Mouse (Mus musculus) hindbrain, embryonic 10.5 days (tissue): Measurements from ENCODE around the gene Slc17a1. TPM values are rescaled to one million over a fixed set of nuclear protein-coding genes. Genes with fewer than 3 reads are reported as not detected.

Experiments used
- DNase-seq: peaks from one replicate; pipeline ENCODE4 v3.0.0-alpha.2; 2017; ENCODE audit warnings: low spot score
- H3K27ac ChIP-seq: fragments of 300-500 bp; sonication (generic); 2 replicates; pipeline ENCODE4 v1.5.1; 2016; ENCODE audit warnings: mild to moderate bottlenecking, moderate library complexity
- H3K27me3 ChIP-seq: fragments of 300-500 bp; sonication (generic); 2 replicates; pipeline ENCODE4 v1.6.1; 2016; ENCODE audit warnings: mild to moderate bottlenecking; ENCODE audit not compliant: poor library complexity, insufficient read depth, severe bottlenecking
- H3K36me3 ChIP-seq: fragments of 300-500 bp; sonication (generic); 2 replicates; pipeline ENCODE4 v1.6.1; 2016; ENCODE audit warnings: mild to moderate bottlenecking, moderate library complexity
- H3K4me1 ChIP-seq: fragments of 300-500 bp; sonication (generic); replicated peaks from 2 replicates; pipeline ENCODE4 v1.6.1; 2016; ENCODE audit warnings: mild to moderate bottlenecking
- H3K4me3 ChIP-seq: fragments of 300-500 bp; sonication (generic); 2 replicates; pipeline ENCODE4 v1.5.1; 2016; ENCODE audit warnings: mild to moderate bottlenecking, moderate library complexity
- H3K9me3 ChIP-seq: fragments of 300-500 bp; sonication (generic); 2 replicates; pipeline ENCODE4 v1.6.1; 2016; ENCODE audit warnings: mild to moderate bottlenecking, moderate library complexity
- WGBS: fragments of 180-500 bp; shearing (Covaris S2); methylation state at CpG from one replicate; pipeline ENCODE4 v1.1.7; 2016; 5-methylcytosine and 5-hydroxymethylcytosine counted together
- polyA plus RNA-seq: library from polyadenylated mRNA; unstranded; fragments of >200 nt; fragmentation: Nextera tagmentation; extraction: Ambion mirVana; gene quantifications from 2 replicates; pipeline ENCODE4 v1.2.1, GENCODE M21; 2016

Gene Slc17a1
- polyA plus RNA-seq, 1 experiment from 2014 or later = not detected

DNA sequence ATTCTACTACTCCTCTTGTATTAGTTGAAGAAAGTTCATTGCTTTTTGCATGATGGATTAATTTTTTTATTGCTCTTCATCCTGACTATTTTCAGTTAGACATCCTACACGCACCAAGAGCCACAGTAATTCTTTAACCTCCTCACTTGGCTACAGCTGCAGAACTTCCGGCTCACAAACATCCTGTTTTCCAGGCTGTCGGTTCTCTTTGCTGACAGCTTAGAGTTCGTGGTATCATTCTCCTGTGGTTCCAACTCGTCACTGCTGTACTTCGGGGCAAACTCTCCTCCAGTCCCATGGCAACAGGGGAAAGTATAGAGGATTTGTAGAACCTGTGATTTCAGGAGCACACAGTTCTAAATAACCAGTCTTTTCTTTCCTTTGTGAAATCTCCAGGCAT is 30.7 kb downstream of the Slc17a1 start:
- no peak overlapping the region for H3K27ac ChIP-seq
- no peak for DNase-seq
- H3K36me3 ChIP-seq = no peaks in the 10 kb centered on the region
- no peak overlapping the region for H3K4me3 ChIP-seq
- no peaks in the 10 kb centered on the region for H3K9me3 ChIP-seq
- peaks cover 3% of the 10 kb centered on the region; the same call in 1 of the 2 replicates for H3K4me1 ChIP-seq
- H3K27me3 ChIP-seq = no peaks in the 10 kb centered on the region
- 66% methylated on average over 6 of the region's 6 CpGs for WGBS

DNA sequence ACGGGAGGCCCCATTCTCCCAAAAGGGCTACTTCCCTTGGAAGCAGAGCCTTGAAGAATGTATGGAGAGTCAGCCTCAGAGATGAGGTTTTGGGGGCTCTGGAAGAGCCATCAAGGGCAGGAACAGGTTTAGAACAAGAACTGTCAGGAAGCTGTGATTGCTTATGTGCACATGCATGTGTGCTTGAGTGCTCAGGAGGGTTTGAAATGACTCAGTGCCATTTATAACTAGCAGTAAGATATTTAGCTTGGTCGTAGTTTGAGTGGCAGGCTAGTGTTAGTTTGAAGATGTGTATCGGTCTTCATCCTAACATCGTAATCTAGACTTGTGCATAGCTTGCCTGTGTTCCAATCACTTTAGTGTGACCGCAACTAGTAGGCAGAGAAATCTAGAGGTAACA is 39.4 kb downstream of the Slc17a1 start:
- Histone ChIP-seq H3K27ac (no peak overlapping the region), H3K4me3 (no peak overlapping the region), H3K36me3 (no peaks in the 10 kb centered on the region), H3K4me1 (no peaks in the 10 kb centered on the region), H3K9me3 (no peaks in the 10 kb centered on the region), H3K27me3 (no peaks in the 10 kb centered on the region)
- 94% methylated on average over 5 of the region's 5 CpGs for WGBS
- no peak for DNase-seq

DNA sequence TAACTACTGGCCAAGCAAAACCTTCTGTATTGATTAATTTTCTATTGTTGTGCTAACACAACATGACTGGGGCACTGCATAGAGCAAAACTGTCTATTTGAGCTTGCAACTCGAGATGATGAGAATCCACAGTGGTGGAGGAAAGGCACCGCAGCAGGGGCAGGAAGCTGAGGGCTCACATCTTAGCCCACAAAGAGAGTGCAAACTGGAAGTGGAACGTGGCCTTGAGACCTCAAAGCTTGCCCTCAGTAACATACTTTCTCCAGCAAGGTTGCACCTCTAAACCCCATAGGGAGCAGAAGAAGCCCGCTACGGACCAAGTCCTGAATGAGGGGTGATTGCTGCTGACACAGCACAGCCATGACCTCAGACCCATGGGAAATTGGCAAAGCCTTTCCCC is 42.6 kb downstream of the Slc17a1 start:
- Histone ChIP-seq H3K4me3 (no peak overlapping the region), H3K4me1 (peaks cover 8% of the 10 kb centered on the region; the same call in 1 of the 2 replicates), H3K27me3 (no peaks in the 10 kb centered on the region), H3K27ac (no peak overlapping the region), H3K36me3 (no peaks in the 10 kb centered on the region), H3K9me3 (no peaks in the 10 kb centered on the region)
- no peak for DNase-seq
- WGBS = 77% methylated on average over 5 of the region's 5 CpGs

DNA sequence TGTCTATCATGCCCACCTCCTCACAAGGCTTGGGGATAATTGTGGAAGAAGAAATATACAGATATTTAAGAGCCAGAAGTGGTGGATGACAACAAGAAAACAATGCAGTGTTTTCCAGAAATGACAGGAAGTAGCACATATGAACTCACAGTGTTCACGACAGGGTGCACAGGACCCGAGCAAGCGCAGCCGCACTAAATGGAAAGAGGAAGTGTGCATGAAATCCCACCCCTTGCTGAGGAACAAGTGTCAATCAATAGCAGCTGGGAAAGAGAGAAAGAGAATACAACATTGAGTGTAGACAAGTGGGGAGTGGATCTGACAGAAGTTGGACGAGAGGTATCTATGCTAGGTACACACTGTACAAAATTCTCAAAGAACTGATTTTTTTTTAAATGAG is 43.8 kb downstream of the Slc17a1 start:
- Histone ChIP-seq H3K4me3 (no peak overlapping the region), H3K27ac (no peak overlapping the region), H3K4me1 (peaks cover 8% of the 10 kb centered on the region; the same call in 1 of the 2 replicates), H3K27me3 (no peaks in the 10 kb centered on the region), H3K9me3 (no peaks in the 10 kb centered on the region), H3K36me3 (no peaks in the 10 kb centered on the region)
- DNase-seq = no peak
- 89% methylated on average over 5 of the region's 5 CpGs for WGBS

DNA sequence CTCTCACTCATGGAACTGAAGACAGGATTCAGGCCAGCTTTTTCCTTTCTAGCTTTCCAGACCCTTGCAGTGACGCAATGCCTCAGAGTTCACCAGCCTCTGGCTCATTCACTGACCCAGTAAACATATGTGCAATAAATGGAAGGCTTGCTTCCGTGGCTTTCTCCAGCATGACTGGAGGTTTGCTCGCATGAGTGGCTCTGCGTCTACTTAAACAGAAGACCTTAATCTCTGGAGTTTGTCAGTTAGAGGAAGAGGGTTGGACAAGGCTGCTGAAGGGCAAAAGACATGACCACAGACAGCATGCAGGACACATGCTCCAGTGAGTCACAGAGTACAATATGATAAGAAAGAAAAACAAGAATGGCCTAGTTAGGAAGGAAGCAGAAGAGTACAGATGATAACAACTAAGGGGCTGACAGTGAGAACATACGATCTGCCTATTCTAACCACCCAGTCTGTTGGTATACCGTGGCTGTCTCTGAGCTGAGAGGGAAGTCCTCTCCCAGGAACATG is 46.3 kb downstream of the Slc17a1 start:
- H3K4me1 ChIP-seq = peaks cover 8% of the 10 kb centered on the region; the same call in 1 of the 2 replicates
- H3K36me3 ChIP-seq = no peaks in the 10 kb centered on the region
- no peaks in the 10 kb centered on the region for H3K9me3 ChIP-seq
- WGBS = 62% methylated on average over 6 of the region's 6 CpGs
- no peak overlapping the region for H3K4me3 ChIP-seq
- no peak for DNase-seq
- H3K27me3 ChIP-seq = no peaks in the 10 kb centered on the region
- no peak overlapping the region for H3K27ac ChIP-seq

DNA sequence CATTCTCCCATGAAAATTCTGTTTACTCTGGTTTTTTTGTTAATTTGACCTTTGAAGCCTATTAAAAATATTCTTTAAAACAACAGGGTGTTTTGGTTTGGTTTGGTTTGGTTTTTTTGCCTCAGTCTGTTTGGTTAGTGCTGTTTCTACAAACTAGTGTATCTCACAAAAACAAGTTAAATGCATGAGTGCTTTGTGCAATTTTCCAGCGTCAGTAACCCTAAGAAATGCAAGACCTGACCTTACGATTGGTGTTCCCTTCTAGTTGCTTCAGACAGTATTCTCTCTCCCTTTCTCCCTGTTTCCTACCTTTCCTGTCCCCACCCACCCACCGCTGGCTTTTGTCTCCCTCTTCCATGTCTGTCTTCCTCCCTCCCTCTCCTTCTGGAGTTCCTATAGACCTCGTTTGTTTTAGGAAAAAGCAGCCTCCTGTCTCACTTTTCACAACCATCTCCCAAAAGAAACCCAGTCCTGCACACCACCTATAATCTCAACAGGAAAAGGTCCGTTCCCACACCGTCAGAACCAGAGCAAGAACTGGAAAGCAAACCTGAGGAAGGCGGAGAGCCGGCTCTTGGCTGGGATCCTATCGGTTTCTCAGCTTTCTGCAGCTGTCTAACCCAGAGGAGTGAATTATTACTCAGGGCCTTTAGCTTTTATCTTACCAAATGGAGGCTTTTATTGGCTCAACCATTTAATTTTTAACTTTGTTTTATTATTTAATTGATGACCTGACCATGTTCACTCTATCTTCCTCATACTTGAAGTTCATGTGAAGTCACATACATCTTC is 47.0 kb downstream of the Slc17a1 start, which contains the start of gene Slc17a4:
Gene Slc17a4, minus strand, starts transcription at position 634 of the 792 bp plus-strand sequence.
- Histone ChIP-seq H3K4me3 (no peak within 1 kb of the TSS), H3K9me3 (no peaks in the 10 kb centered on the region), H3K27me3 (no peaks in the 10 kb centered on the region), H3K27ac (no peak within 1 kb of the TSS), H3K36me3 (no peaks in the 10 kb centered on the region), H3K4me1 (peaks cover 8% of the 10 kb centered on the region; the same call in 1 of the 2 replicates)
- DNase-seq = no peak
- WGBS = 78% methylated on average over 9 of the region's 9 CpGs

DNA sequence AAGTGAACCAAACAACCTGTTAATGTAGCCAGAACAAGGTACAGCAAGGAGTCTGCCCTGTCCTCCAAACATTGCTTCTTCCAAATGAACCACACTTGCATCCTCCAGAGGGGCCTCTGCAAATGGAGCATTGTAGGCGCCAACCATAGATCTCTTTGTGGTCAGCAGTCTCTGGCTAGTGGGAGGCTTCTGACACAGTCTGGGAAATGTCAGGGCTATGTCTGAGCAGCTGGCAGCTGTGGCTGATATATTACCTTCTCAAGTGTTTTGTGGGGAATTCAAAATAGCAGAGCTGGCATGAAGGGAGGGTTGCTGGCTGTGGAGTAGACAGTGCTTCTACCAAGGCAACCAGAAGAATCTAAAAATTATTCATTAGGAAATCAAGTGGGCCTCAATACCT is 48.6 kb downstream of the Slc17a1 start:
- 86% methylated on average over 1 of the region's 1 CpGs for WGBS

DNA sequence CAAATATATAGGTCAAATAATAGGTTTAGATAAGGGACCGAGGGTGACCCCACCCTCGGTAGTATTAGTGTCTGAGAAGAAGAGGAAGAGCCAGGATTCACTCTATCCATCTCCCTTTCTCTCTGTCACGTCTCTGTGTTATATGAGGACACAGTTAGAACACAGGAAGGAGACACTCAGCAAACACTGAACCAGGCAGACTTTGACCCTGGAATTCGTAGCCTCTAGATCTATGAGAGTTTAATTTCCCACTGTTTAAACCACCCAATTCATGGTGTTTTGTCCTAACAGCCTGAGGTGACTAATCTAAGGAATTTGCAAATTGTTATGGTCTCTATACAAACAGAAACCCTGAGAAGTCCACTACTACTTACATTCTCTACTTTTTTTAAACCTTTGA is 50.1 kb downstream of the Slc17a1 start:
- H3K36me3 ChIP-seq = no peaks in the 10 kb centered on the region
- H3K4me3 ChIP-seq = no peak overlapping the region
- 84% methylated on average over 4 of the region's 4 CpGs for WGBS
- H3K9me3 ChIP-seq = no peaks in the 10 kb centered on the region
- H3K27me3 ChIP-seq = no peaks in the 10 kb centered on the region
- peaks cover 8% of the 10 kb centered on the region; the same call in 1 of the 2 replicates for H3K4me1 ChIP-seq
- no peak for DNase-seq
- H3K27ac ChIP-seq = no peak overlapping the region

More for the DNA sequence above, 48.6 kb downstream of the Slc17a1 start:
- Histone ChIP-seq H3K36me3 (no peaks in the 10 kb centered on the region), H3K27ac (no peak overlapping the region), H3K27me3 (no peaks in the 10 kb centered on the region), H3K4me1 (peaks cover 8% of the 10 kb centered on the region; the same call in 1 of the 2 replicates), H3K9me3 (no peaks in the 10 kb centered on the region), H3K4me3 (no peak overlapping the region)
- no peak for DNase-seq

DNA sequence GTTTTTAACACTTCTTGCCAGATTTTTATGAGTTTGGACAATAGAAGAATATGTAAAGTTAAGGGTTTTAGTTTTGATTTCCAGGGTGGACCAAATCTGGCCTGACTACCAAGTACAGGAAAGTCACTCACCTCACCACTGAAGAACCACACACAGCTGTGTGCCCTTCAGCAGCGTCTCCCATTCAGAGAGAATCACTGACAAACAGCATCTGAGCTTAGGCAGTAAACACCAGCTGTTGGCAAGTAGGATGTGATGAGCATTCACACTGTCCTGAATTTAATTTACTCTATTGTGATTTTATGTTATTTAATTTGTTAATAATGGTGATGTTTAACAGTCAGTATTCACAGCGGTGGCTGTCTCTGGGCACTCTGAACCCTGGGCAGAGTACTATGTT is 58.2 kb downstream of the Slc17a1 start:
- Histone ChIP-seq H3K4me1 (no peaks in the 10 kb centered on the region), H3K27ac (no peak overlapping the region), H3K36me3 (no peaks in the 10 kb centered on the region), H3K4me3 (no peak overlapping the region), H3K9me3 (no peaks in the 10 kb centered on the region), H3K27me3 (no peaks in the 10 kb centered on the region)
- no peak for DNase-seq
- WGBS = 65% methylated on average over 2 of the region's 2 CpGs

DNA sequence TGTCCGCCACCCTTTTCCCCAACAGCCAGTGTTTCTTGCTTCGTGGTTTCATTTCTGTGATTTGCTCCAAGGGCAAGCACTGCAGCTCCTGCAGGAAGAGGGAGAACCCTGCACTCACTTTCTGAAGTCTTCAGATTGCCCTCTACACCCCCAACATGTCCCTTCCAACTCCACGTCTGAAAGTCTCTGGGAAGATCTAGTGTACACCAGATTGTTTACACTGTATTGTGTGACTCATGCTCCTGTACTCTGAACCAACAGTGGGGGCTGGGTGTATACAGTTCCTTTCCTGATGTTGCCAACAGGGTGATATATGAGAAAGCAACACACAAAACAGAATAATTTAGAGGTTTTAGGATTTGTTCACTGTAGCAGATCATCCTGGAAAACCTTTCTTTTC is 61.1 kb downstream of the Slc17a1 start:
- no peak for DNase-seq
- Histone ChIP-seq H3K36me3 (no peaks in the 10 kb centered on the region), H3K27me3 (no peaks in the 10 kb centered on the region), H3K4me1 (0 out of 2 replicates have a peak, but pooled peaks cover 2% of the 10 kb centered on the region), H3K9me3 (no peaks in the 10 kb centered on the region), H3K27ac (no peak overlapping the region), H3K4me3 (no peak overlapping the region)
- WGBS = 69% methylated on average over 3 of the region's 3 CpGs

DNA sequence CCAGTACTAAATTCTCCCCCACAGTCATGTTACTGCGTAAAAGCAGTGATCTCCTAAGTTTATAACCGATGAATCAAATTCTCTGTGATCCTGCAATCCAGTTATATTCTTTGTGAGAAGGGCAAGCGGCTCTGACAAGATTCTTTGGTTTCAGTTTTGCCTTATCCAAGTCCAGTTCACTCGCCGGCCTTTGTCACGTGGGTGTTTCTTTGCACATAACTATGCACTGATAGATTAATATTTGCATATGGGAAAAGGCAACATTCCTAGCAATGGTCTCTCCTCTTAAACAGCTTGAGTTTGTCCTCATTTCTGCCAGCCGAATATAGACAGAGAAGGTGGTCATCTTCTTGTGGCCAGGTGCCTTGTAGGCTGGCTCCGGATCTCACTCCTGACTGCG is 62.9 kb downstream of the Slc17a1 start:
- Histone ChIP-seq H3K4me3 (no peak overlapping the region), H3K27ac (no peak overlapping the region), H3K9me3 (no peaks in the 10 kb centered on the region), H3K36me3 (no peaks in the 10 kb centered on the region), H3K4me1 (0 out of 2 replicates have a peak, but pooled peaks cover 2% of the 10 kb centered on the region), H3K27me3 (no peaks in the 10 kb centered on the region)
- DNase-seq = no peak
- WGBS = 94% methylated on average over 9 of the region's 9 CpGs

DNA sequence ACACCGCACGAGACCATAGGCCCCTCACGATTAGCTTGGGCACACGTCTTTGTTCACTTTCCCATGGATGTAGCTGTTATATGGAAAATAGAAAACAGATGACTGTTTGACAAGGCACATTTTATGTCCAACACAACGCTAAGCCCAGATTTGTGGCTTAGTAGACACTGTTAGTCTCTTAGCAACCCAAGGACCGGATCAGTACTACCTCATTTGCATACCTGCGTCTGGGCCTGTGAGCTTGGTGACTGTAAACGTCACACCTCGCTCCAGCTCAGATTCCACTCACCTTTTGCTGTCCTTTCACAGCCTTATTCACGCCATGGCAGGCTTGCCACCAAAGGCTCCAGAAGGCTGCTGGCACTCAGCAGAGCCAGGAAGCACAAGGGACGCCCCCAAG is 63.4 kb downstream of the Slc17a1 start:
- Histone ChIP-seq H3K27ac (no peak overlapping the region), H3K27me3 (no peaks in the 10 kb centered on the region), H3K4me1 (0 out of 2 replicates have a peak, but pooled peaks cover 2% of the 10 kb centered on the region), H3K9me3 (no peaks in the 10 kb centered on the region), H3K4me3 (no peak overlapping the region), H3K36me3 (no peaks in the 10 kb centered on the region)
- DNase-seq = no peak
- WGBS = 74% methylated on average over 11 of the region's 11 CpGs

DNA sequence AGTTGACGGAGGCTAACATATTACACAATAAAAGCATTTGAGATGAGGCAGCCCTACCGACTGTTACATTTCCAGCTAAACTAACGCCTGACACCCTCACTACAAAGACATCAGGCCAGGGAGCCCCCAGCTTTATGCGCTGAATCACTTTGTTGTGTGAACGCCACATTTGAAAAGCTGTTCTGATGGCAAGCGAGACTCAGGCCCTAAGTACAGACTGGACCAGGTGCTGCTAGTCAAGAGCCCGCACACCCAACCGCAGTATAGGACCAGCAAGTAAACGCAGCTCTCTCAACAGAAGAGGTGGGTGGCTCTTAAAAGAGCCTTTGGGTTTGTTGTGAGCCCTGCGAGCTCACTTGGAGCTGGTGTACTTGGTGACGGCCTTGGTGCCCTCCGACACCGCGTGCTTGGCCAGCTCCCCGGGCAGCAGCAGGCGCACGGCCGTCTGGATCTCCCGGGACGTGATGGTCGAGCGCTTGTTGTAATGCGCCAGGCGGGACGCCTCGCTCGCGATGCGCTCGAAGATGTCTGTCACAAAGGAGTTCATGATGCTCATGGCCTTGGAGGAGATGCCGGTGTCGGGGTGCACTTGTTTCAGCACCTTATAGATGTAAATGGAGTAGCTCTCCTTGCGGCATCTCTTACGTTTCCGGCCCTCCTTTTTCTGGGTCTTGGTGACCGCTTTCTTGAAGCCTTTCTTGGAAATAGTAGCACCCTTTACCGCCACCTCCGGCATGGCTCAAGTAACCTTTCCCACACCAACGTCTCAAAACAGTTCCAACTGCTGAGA is 66.1 kb downstream of the Slc17a1 start, which contains the start of gene Hist1h2ba:
Gene Hist1h2ba, minus strand, starts transcription at position 736 of the 790 bp plus-strand sequence.
- no peak for DNase-seq
- Histone ChIP-seq H3K4me1 (0 out of 2 replicates have a peak, but pooled peaks cover 2% of the 10 kb centered on the region), H3K36me3 (no peaks in the 10 kb centered on the region), H3K27ac (no peak within 1 kb of the TSS), H3K9me3 (no peaks in the 10 kb centered on the region), H3K27me3 (no peaks in the 10 kb centered on the region), H3K4me3 (no peak within 1 kb of the TSS)
- WGBS = 91% methylated on average over 39 of the region's 39 CpGs
